Mouse (Mus musculus) T-helper 17 cell (primary cell): ENCODE results near the gene Shc3.

ENCODE experiments used
- in situ Hi-C, 2 experiments: fragments of 300-600 bp; cut with MboI, MseI; formaldehyde crosslinking; loops; 1 replicate in 1 of 2; 2 replicates in 1 of 2; pipeline ENCODE4 v1.15.1; 2025; ENCODE audit warnings: high pct_unique_total_duplicates in 2 of 2

Gene Shc3

GRCm38 (mm10) chr13:51391359-51391916 is 177.8 kb downstream of the Shc3 start:
- in situ Hi-C loops: loop anchor here (10.0 kb wide), 2 partner anchors 957 to 977 kb away; partner anchors contain the start of gene Fbxw17 (in 1 of the 2)

- in situ Hi-C loops: loop anchor here (10.0 kb wide), 2 partner anchors 956 to 976 kb away; partner anchors contain the start of gene Fbxw17 (in 1 of the 2)
Observed at GRCm38 (mm10) chr13:51390398-51390797, 178.8 kb downstream of the Shc3 start.

- in situ Hi-C loops: no loop called here
Observed at GRCm38 (mm10) chr13:51387908-51388307, 181.3 kb downstream of the Shc3 start.

- in situ Hi-C loops: no loop called here
Observed at GRCm38 (mm10) chr13:51384899-51385298, 184.3 kb downstream of the Shc3 start.

- in situ Hi-C loops: no loop called here
Observed at GRCm38 (mm10) chr13:51381498-51381897, 187.7 kb downstream of the Shc3 start.
